ENCODE assay signal across 15 mouse cellular contexts in the genomic region with DNA sequence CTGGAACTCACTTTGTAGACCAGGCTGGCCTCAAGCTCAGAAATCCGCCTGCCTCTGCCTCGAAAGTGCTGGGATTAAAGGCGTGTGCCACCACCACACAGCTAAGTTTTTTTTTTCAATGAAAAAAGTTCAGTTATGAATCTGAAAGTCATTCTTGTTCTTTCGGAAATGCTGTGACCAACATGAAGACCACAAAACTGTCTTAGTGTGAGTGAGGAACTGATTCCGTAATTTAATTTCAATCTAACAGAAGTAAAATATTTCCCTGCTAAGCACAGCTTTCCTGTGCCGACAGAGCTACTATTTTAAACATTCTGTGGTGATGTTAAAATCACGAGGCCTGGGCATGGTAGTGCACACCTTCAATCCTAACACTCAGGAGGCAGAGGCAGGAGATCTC.
"Had no signal": no experiment of that assay in that cellular context is flagged by ENCODE, and none has a peak within 500 bp of the region (broad histone marks: within the 10 kb centered on the region; RNA-seq: fewer than 3 reads in every experiment).

No protein-coding gene starts in this region.

- ATAC-seq: hindbrain, postnatal 0 days; intestine, embryonic 15.5 days; intestine, postnatal 0 days had no signal

- DNase-seq: gastrocnemius, postnatal 14 days; heart, adult 11 months; heart, adult 2 months; heart, postnatal 14 days; heart, postnatal 36 days; kidney, adult 18-20 months; kidney, adult 8-10 months; kidney, postnatal 10 days; kidney, postnatal 25 days; kidney, postnatal 4 days; liver; liver, embryonic 13.5 days had no signal
